Mouse (Mus musculus) ES-Bruce4 (cell line): ENCODE data around the gene Krt78. TPM values are rescaled to one million over a fixed set of nuclear protein-coding genes. Genes with fewer than 3 reads are reported as not detected.

Experiments used
- H3K27ac ChIP-seq: 2 replicates; pipeline ENCODE4 v1.5.1; 2012; ENCODE audit warnings: low read length, inconsistent platforms; ENCODE audit not compliant: insufficient read depth
- H3K27me3 ChIP-seq: 2 replicates; pipeline ENCODE4 v1.6.1; 2012; ENCODE audit warnings: mild to moderate bottlenecking, low read length, inconsistent platforms; ENCODE audit not compliant: control insufficient read depth, poor library complexity, insufficient read depth, severe bottlenecking
- H3K36me3 ChIP-seq: 2 replicates; pipeline ENCODE4 v1.6.1; 2012; ENCODE audit warnings: inconsistent platforms, mild to moderate bottlenecking, low read length, moderate library complexity; ENCODE audit not compliant: control insufficient read depth, poor library complexity, insufficient read depth, severe bottlenecking
- H3K4me1 ChIP-seq: one replicate; pipeline ENCODE4 v1.8.1; 2011; ENCODE audit warnings: low read length; ENCODE audit not compliant: control insufficient read depth, insufficient read depth
- H3K4me3 ChIP-seq: 2 replicates; pipeline ENCODE4 v1.5.1; 2011; ENCODE audit warnings: low read depth, mild to moderate bottlenecking, low read length
- H3K9ac ChIP-seq: 2 replicates; pipeline ENCODE4 v1.6.1; 2012; ENCODE audit warnings: low read depth, mild to moderate bottlenecking, inconsistent platforms; ENCODE audit not compliant: poor library complexity, severe bottlenecking
- H3K9me3 ChIP-seq: replicated peaks from 2 replicates; pipeline ENCODE4 v1.6.1; 2012; ENCODE audit warnings: mild to moderate bottlenecking, low read length, inconsistent platforms; ENCODE audit not compliant: control insufficient read depth, poor library complexity, insufficient read depth, severe bottlenecking
- CTCF ChIP-seq: IDR thresholded peaks from one replicate; pipeline ENCODE4 v1.8.1; 2011; ENCODE audit warnings: low read depth, low read length
- EP300 ChIP-seq: IDR thresholded peaks from 2 replicates; pipeline ENCODE4 v1.6.1; 2011; ENCODE audit warnings: low read depth, low read length; ENCODE audit not compliant: insufficient read depth
- POLR2A ChIP-seq: IDR thresholded peaks from one replicate; pipeline ENCODE4 v1.8.1; 2011; ENCODE audit warnings: low read length; ENCODE audit not compliant: insufficient read depth
- polyA plus RNA-seq: library from polyadenylated mRNA; stranded (reverse); fragments of >200 nt; gene quantifications from 2 replicates; pipeline ENCODE4 v1.2.4, GENCODE M21; 2011; ENCODE audit warnings: low read depth; ENCODE audit not compliant: missing spikeins, insufficient read depth, insufficient read length

Krt78 gene
- polyA plus RNA-seq, 1 experiment = not detected

- Histone ChIP-seq H3K27me3 (no peaks in the 10 kb centered on the region), H3K27ac (no peak overlapping the region), H3K36me3 (no peaks in the 10 kb centered on the region), H3K4me1 (no peaks in the 10 kb centered on the region), H3K4me3 (no peak overlapping the region), H3K9me3 (no peaks in the 10 kb centered on the region), H3K9ac (no peak overlapping the region)
- TF ChIP-seq CTCF (no peak), EP300 (no peak), POLR2A (no peak)
Observed at GRCm38 (mm10) chr15:101952733-101953474, 1.2 kb downstream of the Krt78 start.

DNA sequence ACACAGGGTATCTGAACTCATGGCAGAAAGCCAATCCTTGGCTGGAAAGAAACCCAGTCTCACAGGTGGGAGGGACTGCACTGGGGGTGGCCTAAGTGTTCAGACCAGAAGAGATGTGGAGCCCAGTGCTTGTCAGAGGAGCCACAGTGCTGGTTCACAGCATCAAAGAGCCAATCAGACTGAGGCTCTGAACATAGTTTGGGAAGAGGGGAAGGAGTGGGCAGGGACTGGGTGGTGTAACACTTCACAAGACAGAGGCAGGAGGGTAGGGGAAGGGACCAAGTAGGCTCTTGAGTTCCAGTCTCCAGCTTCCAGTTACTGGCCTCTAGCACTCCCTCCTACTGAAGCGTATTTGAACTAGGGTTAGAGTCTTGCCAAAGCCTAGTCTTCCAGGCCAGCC is 8.7 kb downstream of the Krt78 start:
- Histone ChIP-seq H3K4me1 (no peaks in the 10 kb centered on the region), H3K27me3 (no peaks in the 10 kb centered on the region), H3K27ac (no peak overlapping the region), H3K9me3 (no peaks in the 10 kb centered on the region), H3K9ac (no peak overlapping the region), H3K4me3 (no peak overlapping the region), H3K36me3 (no peaks in the 10 kb centered on the region)
- TF ChIP-seq EP300 (no peak), CTCF (no peak)

DNA sequence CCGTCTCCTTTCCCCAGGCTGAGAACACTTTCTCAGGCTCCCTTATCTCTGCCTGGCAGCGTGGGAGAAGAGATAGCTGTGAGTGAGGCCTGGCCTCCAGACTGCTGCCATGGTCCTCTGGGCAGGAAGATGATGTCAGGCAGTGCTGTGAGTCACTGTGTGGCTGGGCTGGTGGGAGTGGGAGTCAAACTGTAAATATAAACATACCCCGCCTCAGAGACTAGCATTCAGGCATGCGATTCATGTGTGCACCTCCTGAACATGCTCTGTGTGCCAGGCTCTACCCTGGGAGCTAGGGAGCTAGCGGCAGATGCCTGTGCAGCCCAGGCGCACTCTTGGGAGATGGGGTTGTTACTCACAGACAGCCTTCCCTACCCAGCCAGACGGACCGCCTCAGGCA is 12.1 kb downstream of the Krt78 start:
- Histone ChIP-seq H3K9ac (no peak overlapping the region), H3K27me3 (no peaks in the 10 kb centered on the region), H3K4me3 (no peak overlapping the region), H3K27ac (no peak overlapping the region), H3K36me3 (no peaks in the 10 kb centered on the region), H3K9me3 (no peaks in the 10 kb centered on the region), H3K4me1 (no peaks in the 10 kb centered on the region)
- TF ChIP-seq EP300 (no peak), CTCF (no peak), POLR2A (no peak)

- H3K4me3 ChIP-seq = no peak within 1 kb of the TSS
- H3K9me3 ChIP-seq = no peaks in the 10 kb centered on the region
- no peaks in the 10 kb centered on the region for H3K27me3 ChIP-seq
- no peak for TF ChIP-seq EP300
- TF ChIP-seq CTCF = no peak
- TF ChIP-seq POLR2A = no peak
- no peaks in the 10 kb centered on the region for H3K4me1 ChIP-seq
- H3K27ac ChIP-seq = no peak within 1 kb of the TSS
- H3K36me3 ChIP-seq = no peaks in the 10 kb centered on the region
- no peak within 1 kb of the TSS for H3K9ac ChIP-seq
Observed at GRCm38 (mm10) chr15:101940274-101940829, 13.7 kb downstream of the Krt78 start, which contains the start of gene Krt79. Gene Krt79 (minus strand): TSS chr15:101940324.

DNA sequence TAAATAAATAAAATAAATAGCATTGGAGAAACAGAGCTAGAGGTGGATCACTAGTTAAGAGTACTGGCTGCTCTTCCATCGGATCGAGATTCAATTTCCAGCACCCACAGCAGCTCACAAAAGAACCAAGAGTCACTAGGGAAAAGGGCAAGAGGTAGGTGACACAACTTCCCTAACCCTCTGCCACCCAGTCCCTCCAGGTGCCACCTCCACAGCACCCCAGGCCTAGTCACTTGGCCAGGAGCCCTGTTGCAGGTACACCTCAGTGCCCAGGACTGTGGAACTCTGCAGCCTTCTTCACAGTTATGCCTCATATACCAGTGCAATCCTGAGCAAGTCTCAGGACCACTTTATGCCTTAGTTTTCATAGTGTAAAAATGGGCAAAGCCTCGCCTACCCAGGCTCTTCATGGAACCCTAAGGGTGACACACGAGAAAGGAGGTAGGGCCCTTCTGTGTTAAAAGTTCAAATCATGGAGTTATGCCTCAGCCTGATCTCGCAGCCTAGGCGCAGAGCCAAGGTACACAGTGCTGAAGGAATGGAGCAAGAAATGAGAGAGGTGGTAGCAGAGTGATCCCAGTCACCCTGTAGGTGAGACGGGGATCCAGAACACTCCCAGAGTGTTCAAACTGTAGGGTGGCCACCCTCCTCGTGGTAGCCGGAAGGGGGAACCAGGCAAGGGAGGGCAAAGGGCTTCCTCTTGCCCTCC is 15.3 kb downstream of the Krt78 start:
- H3K4me3 ChIP-seq = no peak overlapping the region
- no peaks in the 10 kb centered on the region for H3K4me1 ChIP-seq
- TF ChIP-seq EP300 (no peak), POLR2A (no peak), CTCF (no peak)
- no peaks in the 10 kb centered on the region for H3K9me3 ChIP-seq
- H3K27me3 ChIP-seq = no peaks in the 10 kb centered on the region
- H3K9ac ChIP-seq = no peak overlapping the region
- H3K27ac ChIP-seq = no peak overlapping the region
- no peaks in the 10 kb centered on the region for H3K36me3 ChIP-seq

- Histone ChIP-seq H3K36me3 (no peaks in the 10 kb centered on the region), H3K9me3 (no peaks in the 10 kb centered on the region), H3K4me3 (no peak overlapping the region), H3K27me3 (no peaks in the 10 kb centered on the region), H3K9ac (no peak overlapping the region), H3K27ac (no peak overlapping the region), H3K4me1 (no peaks in the 10 kb centered on the region)
- TF ChIP-seq CTCF (no peak), POLR2A (no peak), EP300 (no peak)
Observed at GRCm38 (mm10) chr15:101933024-101933423, 21.1 kb downstream of the Krt78 start.
